Mouse (Mus musculus) gastrocnemius, postnatal 25 days (tissue): ENCODE data around the gene Pygb. TPM values are rescaled to one million over a fixed set of nuclear protein-coding genes. Genes with fewer than 3 reads are reported as not detected.

ENCODE experiments used
- DNase-seq: peaks from one replicate; pipeline ENCODE4 v3.0.0; 2022
- total RNA-seq, 2 experiments: library from RNA; stranded (reverse); gene quantifications; 1 replicate in 1 of 2; 2 replicates in 1 of 2; pipeline ENCODE4 v1.2.3; 2021

Pygb gene
- total RNA-seq, 2 experiments from 2014 or later = 4.0 to 7.7 TPM

DNA sequence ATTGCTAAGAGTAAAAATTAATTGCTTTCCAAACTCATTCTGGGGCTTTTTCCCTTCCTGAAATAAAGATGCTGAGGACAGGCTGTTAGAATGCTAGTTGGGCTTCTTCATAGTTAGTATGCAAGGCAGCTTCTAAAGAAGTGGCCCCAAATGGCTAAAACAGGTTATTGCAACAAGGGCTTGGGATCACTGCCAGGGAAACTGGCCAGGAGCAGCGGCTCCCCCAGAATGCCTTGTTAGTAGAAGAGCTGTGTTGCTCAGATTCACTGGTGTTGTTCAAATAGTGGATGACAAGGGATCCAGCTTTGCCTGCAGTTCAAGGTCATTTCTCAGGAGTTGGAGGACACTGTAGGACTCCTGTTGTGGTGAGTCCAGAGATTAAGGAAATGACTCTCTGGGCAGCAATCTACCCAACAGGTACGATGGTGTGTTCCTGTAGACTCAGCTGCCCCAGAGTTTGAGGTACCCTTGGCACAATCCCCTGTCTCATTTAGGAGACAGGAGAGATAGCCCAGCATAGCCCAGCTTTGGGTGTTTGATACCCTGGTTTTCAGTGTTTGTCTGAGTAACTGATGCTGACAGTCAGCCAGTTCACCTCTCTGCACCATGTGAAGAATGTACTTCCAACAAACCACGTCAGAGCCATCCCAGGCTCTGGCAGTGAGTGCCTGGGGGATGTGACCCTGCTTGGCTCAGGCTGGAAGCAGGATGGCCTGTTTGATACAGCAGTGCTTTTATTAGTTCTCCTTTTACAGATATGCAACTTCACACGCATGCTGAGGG lies 2.4 kb downstream of the Pygb start:
- peak; percentile 72 for DNase-seq

DNA sequence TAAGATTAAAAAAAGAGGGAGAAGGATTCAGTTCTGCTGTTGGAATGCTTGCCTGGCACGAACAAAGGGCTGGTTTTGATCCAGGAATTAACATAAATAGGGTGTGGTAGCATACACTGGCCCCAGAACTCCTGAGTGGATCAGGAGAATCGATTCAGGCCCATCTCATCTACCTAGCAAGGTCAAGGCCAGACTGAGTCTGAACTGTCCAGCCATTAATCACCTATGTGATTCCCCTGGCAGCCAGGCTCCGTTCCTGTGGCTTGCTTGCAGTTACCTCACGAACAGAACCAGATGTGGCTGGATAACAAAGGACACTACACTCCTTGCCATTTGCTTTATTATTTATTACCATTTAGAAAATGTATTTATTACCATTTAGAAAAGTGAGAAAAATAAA lies 6.8 kb downstream of the Pygb start:
- DNase-seq = no peak

DNA sequence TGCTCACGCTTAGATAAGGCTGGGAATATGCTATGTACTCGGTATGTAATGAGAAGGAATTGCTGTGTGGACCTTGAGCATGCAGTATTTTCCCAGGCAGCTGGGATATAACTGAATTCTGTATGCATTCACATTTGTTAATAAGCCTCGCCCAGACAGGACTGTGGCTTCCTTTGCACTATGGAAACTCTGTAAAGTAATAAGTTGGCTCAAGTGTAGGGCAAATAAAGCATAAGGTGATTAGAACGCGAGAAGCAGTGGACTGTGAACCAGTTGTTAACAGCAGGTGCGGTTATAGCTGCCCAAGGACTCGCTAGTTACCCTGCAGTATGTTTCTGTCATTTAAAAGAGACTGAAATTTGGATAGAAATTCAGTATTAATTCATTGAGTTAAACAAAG lies 11.5 kb downstream of the Pygb start:
- no peak for DNase-seq

DNA sequence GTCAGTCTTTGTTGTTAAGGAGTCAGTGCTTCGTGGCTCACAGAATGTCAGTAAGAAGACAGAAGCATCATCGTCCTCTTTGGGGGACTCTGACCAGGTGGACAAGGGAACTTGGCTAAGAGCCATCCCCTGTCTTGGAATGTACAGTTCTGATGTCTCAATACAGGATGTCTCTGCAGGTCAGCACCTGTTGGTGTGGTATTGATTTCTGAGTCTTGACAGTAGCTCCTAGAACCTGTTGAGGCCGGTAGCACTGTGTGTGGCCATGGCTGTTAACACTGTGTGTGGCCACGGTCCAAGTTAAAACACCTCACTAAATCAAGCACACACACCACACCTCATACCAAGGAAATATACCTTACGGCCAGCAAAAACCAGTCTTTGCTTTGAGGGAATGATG lies 14.1 kb downstream of the Pygb start:
- DNase-seq = no peak

DNA sequence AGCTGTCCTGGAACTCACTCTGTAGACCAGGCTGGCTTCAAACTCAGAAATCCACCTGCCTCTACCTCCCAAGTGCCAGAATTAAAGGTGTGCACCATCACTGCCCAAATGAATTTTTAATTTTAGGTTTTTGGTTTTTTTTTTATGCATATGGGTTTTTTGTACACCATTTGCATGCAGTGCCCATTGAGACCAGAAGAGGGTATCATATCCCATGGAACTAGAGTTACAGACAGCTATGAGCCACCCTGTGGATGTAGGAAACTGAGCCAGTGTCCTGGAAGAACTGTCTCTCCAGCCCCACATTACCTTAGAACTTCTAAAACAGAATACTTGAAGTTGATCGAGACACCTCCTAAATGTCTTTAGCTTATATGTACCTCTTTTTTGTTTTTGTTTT lies 16.5 kb downstream of the Pygb start:
- no peak for DNase-seq

DNA sequence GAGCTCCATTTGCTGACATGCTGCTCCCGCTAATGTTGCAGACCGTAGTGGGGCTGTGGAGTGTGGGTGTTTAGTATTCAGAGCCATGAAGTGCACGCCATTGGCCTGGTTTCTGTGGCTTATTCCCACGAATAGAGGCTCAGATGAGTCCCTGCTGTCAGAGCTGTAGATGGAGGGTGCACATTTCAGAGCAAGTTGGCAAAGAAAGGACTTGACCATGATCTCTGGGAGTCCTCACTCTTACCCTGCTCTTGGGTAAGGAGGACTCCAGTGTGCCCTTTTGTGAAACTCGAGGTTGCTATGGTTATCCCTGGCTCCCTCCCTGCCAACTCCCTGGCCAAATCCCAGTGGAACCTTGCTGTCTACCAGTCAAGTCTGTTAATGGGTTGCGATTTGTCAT lies 21.8 kb downstream of the Pygb start:
- no peak for DNase-seq

DNA sequence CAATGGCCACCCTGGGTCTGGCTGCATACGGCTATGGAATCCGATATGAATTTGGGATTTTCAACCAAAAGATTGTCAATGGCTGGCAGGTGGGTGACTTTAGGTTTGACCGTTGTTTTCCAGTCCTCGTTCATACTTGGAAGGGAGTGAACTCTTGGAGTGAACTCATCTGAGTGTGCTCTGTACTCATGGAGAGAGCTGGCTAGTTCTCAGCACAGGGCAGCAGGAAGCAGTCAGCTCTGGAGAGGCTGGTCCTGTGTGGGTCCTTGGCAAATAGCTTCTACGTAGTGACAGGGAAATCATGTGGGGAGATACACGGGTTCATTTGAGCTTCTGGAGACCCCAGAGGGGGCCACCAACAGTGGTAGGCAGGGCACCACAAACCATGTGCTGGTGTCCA lies 22.3 kb downstream of the Pygb start:
- DNase-seq = no peak

DNA sequence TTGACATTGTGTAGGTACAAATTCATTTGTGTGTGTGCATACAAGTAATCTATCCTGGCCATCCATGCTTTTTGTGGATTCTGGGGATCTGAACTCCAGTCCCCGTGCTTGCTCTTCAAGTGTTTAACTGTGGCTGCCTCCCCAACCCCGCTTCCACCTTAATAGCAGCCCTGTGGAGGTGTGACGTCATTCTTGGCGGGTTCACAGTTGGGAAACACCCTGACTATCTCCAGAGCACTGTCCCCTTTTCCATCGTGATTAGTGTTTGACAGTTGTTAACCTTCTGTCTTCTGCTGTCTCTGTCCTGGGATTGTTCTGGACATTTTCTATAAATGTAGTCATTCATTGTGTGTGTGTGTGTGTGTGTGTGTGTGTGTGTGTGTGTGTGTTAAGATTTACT lies 24.1 kb downstream of the Pygb start:
- no peak for DNase-seq

DNA sequence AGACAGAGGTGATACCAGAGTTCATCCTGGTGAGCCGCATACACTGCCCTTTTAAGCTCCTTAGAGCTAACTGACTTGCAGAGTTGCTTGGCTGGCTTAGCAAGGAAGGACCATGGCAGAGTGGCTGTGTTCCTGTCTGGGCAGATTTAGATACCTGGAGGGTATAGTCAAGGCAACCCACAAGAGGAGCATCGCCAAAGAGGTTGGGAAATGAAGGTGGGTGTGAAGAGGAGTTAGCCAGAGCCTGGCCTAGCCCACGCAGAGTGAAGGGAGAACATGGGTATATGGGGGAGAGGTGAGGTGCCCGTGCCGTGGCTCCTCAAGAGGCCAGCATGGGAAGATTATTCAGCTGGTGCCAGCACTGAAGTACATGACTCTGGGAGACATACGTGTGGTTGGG lies 26.3 kb downstream of the Pygb start:
- no peak for DNase-seq

DNA sequence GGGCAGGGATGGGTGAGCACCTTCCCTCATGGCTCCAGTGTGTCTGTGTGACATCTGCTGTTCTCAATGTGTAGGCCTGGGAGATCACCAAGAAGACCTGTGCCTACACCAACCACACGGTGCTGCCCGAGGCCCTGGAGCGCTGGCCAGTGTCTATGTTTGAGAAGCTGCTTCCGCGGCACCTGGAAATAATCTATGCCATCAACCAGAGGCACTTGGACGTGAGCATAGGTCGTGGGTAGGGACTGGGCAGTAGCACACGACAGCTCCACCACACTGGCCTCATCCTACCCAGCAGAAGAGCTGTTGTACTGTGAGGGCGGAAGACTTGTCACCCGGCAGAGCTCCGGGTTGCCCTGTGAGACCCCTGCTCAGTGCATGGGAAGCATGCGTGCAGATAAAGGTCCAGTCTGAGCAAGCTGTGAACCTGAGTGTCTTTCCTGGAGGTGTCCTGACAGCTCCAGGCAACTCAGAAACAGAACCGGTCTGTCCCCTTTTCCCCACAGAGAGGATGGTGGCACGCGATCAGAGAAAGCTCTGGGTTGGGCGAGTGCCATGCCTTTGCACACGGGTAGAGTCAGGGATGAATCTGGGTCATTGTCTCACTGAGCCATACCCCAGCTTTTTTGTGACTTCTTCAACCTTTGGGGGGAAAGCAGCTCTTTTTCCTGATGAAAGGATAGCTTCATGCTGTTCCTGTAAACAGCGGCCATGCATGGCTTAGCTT lies 30.3 kb downstream of the Pygb start:
- no peak for DNase-seq

DNA sequence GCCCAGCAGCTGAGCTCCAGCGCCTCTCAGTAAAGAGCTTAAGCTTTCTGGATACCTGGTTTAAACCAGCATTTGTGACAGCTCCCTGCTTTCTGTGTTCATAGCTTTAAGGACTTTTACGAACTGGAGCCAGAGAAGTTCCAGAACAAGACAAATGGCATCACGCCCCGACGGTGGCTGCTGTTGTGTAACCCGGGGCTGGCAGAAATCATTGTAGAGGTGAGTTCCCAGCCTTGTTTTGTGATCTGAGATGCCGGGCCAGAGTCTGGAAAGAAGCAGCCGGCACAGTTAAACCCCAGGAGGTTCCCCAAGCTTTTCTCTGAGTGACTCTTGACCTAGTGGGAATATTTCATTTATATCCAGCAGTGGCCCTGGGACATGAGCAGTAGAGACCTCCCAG lies 32.2 kb downstream of the Pygb start:
- DNase-seq = no peak

DNA sequence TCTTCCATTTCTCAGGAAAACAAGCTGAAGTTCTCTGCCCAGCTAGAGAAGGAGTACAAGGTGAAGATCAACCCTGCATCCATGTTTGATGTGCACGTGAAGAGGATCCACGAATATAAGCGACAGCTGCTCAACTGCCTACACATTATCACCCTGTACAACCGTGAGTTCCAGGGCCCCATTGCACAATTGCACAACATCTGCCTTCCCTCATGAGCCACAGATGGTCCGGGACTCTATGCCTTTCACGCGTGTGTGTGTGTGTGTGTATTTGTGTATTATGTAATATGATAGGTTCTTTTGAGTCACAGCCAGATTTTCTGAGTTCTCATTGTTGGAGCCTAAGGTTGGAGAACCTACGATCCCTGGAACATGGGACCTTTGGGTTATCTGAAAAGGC lies 34.2 kb downstream of the Pygb start:
- no peak for DNase-seq

DNA sequence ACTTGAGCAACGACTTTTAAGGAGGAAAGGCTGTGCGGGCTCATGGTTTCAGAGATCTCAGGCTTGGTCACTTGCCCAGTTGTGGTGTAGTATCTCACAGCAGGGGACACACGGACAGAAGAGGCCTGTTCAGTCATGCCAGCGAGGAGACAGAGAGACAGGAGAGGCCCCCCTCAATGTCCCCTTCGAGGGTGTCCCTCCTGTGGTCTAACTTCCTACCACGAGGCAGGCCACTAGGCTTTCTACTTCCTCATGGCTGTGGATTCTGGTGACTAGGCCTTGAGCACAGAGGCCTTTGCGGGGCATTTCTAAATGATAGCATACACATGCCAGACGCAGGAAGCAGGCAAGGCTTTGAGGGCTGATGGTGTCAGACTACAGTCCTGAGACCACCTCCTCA lies 36.5 kb downstream of the Pygb start:
- no peak for DNase-seq

DNA sequence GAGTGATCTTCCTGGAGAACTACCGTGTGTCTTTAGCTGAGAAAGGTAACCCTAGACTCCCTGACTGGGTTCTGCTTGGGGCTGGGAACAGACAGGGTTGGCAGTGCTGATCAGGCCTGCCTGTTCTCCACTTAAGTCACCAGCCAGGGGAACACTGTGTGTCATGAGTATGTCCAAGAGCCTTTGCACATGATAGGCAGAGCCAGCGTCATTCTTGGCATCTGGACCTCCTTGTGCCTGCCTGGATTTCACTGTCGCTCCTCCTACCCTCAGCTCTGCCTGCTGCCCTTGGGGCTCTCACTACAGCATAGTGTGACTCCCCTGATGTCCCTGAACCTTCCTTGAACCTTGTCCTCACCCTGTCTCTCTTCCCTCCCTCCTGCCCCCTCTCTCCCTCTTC lies 39.9 kb downstream of the Pygb start:
- peak; percentile 32 for DNase-seq

DNA sequence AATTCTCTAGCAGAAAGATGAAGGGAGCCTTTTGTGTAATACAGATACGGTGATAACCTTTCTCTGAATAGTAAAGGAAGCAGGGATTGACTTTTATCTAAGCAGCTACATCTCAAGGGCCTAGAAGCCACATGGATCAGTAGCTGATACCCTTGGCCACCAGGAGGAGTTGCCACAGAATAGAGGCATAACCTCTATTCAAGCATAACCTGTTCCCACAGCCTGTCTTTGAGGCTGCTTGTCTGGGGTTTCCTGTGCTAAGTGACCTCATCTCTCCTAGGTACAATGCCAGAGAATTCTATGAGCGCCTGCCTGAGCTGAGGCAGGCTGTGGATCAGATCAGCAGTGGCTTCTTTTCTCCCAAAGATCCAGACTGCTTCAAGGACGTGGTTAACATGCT lies 41.6 kb downstream of the Pygb start:
- DNase-seq = no peak

DNA sequence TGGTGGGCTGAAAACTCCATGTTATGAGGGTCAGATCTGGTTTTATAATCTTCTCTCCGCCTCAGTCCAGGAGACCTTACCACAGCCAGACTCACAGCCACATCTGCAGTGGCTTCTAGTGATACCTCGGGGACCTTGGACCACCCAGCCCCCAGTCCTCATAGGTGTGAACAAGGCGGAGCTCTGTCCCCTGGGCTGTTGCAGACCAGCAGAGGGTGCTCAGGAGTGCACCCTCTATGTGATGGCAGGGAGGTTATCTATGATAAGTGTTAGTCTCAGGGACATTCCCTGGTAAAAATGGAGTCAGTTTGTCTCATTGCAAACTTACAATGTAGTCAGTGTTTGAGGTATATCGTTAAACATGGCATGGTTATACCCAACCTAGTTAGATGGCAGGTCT lies 42.1 kb downstream of the Pygb start:
- no peak for DNase-seq

DNA sequence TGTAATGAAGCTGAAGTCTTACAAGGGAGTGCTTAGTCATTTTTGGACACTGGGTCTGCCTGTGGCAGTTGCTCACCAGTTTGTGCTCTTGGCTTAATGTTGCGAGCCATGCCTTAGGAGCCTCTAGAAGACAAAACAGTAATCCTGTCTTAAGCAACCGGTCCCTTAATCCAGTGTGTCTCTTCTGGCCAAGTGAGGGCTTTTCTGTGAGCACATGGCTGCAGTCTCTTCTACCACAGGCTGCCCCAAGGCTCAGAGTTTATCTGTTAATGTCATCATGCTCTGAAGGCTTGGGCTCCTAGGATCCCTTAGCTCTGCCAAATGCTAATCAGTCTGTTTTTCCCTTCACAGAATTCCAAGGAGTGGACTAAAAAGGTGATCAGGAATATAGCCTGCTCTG lies 43.5 kb downstream of the Pygb start:
- no peak for DNase-seq

DNA sequence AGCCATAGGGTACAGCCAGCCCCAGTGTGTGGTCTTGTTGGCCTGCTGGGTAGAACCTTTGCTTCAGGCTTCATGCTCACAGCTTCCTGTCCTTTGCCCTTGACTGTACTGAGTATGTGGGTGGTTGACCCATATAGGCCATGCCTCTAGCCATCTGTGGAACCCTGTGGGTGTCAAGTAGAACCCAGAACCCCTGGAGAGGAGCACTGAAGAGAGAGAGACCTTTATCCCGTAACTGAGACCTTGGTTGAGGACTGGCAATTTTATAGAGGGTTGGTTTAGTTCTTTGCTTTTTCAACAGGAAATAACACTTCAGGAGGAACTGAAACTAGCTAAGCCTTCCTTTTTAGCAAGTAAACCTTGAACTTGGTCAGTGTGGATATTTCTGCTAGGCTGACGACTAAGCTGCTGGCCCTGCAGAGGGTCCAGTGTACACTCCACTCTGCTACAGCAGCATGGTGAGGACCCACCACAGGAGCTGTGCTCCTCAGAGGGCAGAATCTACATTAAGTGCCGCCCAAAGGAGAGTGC lies 44.4 kb downstream of the Pygb start:
- no peak for DNase-seq

DNA sequence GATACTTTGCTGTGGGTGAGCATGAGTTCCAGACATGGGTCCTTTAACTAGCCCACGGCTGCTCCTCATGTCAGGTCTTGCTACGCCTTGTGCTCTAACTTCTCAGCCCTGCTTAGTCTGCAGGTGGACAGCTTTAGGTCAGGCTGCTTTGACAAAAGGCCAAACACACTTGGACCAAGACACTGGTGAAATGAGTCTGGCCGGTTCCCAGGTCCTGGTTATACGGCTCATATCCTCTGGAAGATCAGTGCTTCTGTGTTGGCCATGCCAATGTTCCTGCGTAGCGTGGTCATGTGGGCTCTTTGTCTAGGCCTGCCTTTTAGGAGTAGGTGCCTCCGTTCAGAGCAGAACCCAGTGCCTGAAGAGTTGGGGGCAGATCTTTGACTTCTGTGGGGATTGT lies 45.5 kb downstream of the Pygb start:
- DNase-seq = no peak

DNA sequence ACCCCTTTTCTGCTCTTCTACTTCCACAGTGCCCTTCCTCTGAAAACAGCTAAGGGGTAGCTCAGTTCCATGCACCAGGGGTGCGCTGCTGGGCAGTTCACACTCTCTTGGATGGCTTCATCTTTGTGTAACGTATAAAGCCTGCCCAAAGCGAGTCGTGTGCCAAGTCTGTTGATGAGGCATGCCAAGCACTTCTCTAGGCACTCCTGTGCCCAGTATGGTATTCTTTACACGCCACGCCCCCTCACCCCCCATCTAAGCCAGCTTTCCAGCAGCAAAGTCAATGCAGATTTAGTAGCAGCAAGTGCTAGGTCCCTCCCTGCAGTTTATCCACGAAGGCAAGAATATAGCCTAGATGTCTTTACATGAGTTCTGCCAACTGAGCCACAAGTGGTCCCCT lies 48.1 kb downstream of the Pygb start:
- no peak for DNase-seq

DNA sequence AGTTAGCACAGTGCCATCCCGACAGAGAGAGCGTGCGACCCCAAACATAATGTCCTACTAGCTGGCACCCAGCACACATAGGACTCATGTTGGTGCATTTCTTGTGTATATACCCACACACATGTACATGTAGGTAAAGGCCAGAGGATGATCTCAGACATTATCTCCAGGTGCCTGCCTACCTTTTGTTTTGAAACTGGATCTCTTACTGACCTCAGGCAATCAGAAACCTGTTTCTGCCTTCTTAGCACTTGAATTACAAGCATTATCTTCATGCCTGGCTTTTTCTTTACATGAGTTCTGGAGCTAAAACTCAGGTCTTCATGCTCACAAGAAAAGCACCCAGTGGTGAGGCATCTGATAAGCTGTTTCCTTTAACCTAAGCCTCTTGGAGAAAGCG lies 49.4 kb downstream of the Pygb start:
- DNase-seq = no peak

DNA sequence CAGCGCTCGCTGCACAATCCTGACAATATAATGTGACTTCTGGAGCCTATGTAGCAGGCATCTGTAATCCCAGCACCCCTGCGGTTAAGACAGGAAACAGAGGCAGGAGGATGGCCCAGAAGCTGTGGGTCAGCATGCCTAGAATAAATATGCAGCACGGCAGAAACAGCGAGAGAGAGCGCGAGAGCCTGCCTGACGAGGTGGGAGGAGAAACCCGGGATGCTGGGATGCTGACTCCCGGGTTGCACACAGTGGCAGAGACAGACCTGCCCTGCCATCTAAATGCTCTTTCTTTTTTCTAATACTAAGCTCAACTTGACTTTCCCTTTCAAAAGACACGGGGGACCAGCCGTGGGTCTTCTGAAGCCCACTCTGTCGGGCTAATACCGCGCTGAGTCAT lies 50.4 kb downstream of the Pygb start:
- DNase-seq = peak; percentile 30

DNA sequence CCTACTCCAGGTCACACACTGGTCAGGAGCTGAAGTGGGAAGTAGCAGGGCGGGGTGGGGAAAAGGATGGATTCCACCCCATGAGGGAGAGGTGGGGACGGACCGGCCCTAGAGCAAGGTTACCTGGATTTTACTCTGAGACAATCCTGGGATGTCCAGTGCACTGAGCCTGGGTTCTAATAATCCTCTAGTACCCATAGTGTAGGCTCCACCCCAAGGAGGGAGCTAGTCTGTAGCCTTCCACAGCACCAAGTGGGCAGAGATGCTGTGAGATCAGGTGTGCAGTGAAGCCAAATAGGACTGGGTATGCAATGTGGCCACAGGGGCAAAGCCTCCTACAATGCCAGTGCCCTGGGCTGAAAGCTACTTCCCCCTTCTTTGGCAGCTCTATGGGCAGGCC lies 51.2 kb downstream of the Pygb start:
- no peak for DNase-seq
